Mouse (Mus musculus): ENCODE measurements around the gene Rhod. TPM values are rescaled to one million over a fixed set of nuclear protein-coding genes. Genes with fewer than 3 reads are reported as not detected.

The Rhod gene
- total RNA-seq, 2 experiments from 2014 or later = 1.4 to 3.5 TPM

DNA sequence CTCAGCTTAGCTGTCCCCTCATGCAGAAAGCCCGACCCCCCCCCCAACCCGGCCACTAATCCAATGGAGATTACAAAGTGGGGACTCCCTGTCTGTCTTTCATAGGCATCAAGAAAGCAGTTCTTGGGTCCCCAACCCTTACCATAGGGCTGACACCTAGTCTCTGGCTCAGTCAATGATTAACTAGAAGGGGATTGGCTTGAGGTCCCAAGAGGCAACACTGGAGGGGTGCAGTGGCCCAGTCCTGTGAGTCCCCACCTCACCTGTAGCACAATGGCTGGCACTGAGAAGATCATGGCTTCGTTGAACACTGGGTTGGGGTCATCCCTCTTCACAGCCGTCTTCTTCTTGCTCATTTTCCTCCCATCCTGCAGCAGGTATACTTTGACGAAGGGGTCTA lies 11.4 kb upstream of the Rhod start:
- no peak for DNase-seq

DNA sequence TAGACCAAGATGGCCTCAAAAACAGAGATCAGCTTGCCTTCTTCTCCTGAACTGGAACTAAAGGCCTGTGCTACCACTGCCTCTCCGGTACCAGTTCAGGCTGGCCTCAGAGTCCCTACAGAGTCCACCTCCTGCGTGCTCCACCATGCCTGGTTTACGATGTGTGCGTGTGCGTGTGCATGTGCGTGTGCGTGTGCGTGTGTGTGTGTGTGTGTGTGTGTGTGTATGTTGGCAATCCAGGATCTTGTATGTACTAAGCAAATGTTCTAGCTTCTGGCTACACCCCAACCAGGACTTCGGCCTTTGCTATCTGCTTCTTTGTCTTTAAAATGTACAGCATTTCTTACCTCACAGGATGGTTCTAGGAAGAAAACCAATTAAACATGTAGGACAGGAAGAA lies 10.0 kb upstream of the Rhod start:
- no peak for DNase-seq

DNA sequence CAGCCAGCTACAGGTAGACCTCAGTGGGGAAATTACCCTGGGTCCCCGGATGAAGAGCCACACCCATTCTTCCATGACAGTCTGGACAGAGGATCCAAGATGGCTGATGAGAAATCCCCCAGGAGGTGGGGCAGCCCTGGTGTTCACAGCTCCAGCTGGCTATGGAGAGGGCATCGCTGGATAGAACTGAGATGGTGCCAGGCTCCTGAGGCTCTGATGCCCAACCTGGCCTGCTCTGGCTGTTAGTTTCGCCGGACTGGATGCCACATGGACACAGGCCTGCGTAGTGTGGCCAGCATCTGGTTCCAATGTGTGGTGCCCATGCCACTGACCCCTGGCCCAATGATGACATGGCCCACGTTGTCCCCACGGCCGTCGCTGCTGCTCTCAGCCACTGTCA lies 8.2 kb upstream of the Rhod start:
- DNase-seq = no peak

DNA sequence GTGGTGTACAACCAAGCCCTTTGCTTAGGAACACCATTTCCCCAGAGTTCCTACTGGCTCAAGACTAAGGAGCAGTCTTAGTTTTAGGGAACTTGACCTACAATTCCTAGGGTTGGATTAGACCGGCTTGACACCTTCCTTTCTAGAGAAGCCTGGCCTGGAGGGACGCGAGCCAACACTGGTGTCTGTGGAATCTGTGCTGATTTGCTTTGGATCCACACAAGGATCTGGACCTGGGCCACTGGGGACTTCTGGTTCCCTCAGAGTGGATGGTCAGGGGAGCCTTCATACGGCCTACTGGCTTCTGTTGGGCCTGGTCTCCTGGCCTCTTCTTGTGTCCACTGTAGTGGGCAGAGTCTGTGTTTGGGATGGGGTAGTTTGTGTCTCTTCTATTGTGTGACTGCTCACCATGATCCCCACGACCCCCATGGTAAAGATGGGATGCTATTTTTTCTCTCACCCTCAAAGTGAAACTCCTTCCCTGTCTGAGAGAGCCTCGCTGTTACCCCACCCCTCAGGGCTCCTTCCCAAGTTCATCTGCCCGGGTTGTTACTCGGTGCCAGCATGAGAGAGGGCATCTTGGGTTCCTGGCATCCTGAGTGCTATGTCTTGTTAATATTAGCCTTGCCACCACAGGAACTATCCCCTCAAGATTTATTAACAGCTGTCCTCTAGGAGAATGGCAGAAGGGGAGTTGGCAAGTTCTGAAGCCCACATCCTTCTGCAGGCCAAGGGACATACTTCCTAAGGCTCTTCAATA lies 7.6 kb upstream of the Rhod start:
- no peak for DNase-seq

DNA sequence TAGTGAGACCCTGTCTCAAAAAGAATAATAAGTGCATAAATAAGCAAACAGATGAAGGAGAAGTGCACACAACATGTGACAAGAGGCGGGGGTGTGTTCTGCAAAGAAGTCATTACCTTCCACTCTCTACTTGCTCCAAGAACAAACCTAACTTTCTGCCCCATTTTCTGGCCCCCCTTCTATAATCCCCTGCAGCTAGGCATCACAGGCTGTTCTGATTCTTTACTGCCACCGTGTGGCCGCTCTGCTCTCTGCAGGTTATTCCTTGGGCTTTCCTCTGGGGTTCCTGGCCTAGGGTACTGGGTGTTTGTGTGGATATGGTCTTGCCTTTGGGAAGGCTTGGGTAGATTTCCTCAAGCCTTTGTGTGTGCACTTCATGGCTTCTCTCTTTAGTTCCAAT lies 3.2 kb upstream of the Rhod start:
- peak; percentile 76 for DNase-seq

DNA sequence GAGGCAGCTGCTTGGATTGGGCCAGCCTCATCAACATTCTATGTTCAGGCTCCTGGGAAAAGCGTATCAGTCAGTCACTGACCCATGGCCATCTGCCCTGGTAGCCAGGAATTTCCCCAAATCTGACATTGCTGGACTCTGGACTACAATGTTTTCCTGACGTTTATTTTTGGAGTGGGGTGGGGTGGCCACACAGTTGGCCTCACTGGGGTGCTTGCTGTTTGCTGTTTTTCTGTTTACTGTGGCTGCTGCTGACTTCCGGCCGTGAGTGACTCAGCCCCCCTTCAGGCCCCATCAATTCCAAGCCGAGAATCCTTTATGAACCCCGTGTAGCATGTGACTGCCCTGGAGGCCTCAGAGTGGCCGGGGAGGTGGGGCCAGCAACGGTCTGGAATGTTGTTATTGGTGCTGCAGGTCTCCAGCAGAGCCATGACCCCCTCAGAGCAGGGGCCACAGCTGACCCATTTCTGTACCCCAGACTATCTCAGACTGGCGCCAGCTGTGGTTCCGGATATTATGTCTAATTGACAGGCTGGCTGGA lies 2.5 kb upstream of the Rhod start:
- no peak for DNase-seq

DNA sequence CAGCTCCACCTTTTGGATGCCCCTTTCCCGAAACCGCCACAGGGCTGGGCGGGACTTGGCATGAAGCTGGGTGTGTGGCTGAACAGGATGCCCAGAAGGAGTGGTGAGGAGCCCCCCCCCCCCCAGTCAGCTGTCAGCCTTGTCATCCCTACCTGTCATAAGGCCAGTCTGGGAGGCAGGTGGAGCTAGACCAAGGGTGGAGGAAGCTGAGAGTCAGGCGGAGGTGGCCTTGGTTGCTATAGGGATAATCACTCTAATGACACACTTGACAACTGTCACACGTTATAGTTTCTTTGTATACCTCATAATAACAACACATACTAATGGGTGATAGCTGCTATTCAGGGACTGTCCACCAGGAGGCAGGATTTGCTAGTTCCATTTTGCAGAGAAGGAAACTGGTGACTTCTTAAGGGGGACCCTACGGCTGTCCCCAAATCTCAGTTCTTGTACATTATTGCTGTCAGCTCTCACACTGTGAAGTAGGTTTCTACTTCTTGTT lies 1.9 kb upstream of the Rhod start:
- peak; percentile 45 for DNase-seq

DNA sequence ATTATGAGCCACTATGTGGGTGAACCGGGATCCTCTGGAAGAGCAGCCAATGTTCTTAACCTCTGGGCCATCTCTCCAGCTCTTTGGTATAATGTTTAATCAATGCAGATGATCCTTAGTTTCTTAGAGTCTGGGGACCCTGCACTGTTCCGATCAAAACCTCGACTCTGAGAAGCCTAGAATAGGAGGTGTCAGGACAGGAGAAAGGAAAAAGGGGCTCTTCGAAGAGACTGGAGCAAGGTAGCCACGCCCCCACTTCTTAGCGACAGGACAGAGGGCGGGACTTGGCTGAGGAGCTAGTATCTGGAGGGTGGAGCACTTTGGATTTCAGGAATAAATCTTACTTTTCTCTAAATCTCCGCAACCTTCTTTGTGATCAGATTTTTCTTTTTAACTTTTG lies 990 bp upstream of the Rhod start:
- DNase-seq = peak; percentile 22

DNA sequence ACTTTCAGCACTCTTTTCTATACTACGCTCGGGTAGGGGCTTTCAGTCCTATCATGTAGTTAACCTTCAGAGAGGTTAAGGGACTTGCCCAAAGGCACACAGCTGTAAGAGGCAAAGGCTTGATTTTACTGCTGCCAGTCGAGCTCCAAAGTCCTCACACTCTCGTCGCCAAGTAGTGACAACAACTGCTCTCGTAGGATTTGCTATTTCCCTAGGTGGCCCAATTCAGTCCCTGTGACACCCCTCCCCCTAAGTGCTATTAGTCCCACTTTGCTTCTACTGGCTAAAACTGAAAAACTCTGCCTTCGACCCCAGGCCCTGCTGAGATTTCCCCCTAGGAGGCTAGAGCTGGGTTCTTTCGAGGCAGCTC lies 456 bp downstream of the Rhod start:
- no peak for DNase-seq

DNA sequence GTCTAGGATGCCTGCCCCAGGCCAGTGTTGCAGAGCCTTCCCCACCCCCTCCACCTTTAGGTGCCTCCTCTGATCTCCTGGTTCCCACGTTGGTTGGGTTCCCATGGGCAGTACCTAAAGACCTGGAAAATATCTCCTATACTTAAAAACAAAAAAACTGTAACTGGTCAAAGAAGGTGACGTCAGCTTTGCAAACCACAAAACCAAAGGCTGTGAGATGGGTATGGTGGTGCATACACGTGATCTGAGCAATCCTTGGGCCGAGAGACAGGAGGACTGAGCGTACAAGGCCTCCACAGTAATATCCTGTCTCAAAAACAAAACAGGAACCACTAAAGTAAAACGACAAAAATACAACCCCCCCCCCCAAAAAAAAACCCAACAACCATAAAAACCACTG lies 1.3 kb downstream of the Rhod start:
- DNase-seq = no peak

DNA sequence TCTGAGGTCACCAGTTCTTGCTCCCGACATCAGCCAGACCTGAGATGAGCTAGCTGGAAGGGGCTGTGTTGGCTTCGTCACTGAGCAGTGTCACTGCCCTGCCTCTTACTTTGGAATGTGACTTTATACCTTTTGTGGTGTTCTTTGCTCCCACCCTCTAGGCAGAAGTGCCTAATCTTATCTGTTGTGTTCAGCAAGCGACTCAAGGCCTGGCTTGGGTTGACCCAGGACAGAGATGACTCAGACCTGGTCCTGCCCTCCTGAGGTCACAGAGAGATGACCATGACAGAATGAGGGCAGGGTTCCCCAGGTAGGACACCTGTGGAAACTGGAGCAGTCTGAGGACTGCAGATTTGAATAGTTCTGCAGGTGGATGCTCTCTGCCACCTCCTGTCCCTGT lies 3.0 kb downstream of the Rhod start:
- DNase-seq = no peak

DNA sequence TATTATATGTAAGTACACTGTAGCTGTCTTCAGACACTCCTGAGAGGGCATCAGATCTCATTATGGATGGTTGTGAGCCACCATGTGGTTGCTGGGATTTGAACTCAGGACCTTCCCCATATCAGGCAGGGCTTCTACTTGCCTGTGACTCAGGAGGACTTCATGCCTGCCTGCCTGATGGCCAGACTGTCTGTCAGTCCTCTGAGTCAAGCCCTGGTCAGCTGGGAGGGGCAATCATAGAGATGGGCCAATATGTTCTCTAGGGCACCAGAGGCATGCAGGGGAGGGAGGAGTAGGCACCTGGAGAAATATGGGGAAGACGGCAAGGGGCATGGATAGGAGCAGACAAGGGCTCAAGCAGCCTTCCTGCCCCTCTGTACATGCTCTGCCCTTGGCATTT lies 4.2 kb downstream of the Rhod start:
- DNase-seq = no peak

DNA sequence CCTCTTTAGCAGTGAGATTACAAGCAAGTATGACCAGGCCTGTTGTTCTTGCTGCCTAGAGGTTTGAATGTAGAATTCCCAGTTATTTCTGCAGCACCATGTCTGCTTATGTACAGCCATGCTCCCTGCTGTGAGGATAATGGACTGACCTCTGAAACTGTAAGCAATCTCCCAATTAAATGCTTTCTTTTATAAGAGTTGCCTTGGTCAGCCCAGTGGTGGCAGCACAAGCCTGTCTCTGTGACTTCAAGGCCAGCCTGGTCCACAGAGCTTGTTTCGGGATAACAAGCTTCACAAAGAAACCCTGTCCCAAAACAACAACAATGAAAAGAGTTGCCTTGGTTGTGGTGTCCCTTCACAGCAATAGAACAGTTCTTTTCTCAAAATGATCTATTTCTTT lies 5.5 kb downstream of the Rhod start:
- no peak for DNase-seq

DNA sequence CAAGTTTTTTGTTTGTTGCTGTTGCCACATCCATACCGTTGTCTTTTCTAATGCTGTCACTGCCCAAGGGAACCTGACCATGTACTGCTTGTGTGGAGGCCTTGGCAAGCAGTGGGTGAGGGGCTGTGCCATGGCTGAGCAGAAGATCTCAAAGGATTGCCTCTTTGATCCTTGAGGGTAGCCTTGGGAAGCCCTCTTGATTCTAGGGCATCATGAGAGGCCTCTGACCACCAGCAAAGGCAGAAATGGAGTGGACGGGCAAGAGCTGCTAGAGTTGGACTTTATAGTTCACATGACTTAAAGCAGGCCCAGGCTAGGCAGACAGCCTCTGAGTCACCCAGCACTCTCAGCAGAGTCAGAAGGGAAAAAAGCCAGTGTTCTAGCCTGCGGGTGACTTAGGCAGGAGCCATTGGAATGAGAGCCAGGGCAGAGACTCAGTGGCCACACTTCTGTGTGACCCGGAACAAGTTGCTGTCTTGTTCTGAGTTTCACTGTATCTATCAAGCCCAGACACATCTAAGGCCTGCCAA lies 9.1 kb downstream of the Rhod start:
- no peak for DNase-seq

DNA sequence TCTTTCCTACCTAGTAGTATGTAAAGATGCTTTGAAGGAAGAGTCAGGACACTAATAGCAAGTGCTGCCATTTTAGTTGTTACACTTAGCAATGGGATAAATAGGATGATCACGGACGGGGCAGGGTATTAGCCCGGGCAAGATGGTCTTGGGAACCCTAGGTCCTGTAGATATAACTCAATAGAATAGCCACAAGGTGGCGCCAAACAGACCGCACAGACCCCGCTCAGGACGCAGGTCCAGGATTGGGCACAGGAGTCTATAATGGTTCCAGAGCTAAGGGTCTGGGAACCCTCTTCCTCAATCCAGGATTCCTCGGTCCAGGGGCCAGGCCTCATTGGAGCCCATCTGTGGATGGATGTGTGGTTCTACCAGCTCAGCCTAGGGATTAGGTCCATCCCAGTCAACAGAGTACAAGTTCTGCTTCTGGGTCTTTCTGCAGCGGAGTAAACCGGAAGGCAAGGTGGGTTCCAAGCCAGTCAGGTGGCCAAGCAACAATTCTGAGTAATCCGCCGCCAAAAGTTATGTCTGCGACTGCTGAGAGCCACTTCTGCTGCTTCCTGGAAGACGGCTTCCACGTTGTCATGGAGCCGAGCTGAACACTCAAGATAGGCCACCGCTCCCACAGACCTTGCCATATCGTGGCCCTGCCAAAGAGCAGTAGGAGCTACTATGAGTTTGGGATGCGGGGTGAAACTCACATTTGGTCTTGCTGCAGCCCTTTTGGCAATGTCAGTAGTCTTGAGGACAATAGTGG lies 13.4 kb downstream of the Rhod start:
- peak; percentile 43 for DNase-seq

DNA sequence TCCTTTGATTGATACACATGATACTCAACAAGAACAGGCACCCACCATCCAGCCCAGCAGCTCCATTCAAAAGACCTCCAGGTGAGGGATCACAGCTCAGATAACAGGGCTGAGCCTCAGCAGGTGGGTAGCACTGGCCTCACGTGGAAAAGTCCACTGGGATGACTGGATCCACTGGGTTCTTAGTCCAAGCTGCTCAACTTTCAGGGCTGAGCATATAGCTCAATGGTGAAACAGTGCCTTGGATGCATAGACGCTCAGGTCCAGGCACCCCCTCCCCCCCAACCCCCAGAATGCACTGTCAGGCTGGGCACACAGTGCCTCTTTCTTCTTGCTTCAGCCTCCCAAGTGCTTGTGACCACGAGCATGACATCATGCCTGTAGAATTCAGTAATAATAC lies 16.2 kb downstream of the Rhod start:
- no peak for DNase-seq

DNA sequence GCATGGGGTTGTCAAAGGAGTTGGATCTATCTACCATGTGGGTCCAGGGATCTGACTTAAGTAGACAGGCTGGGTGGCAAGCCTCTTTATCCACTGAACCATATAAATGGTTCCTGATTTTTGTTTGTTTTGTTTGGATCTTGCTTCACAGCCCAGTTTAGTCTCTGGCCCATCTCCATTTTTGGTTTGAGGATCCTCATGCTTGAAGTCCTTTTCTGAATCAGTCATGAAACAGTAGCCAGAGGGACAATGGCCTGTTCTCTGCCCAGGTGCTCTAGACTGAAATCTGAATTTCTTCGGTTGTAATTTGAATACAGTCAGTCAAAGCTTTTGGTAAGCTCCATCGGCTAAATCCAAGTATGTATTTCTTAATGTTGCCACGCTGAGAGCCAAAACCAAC lies 16.7 kb downstream of the Rhod start:
- no peak for DNase-seq

DNA sequence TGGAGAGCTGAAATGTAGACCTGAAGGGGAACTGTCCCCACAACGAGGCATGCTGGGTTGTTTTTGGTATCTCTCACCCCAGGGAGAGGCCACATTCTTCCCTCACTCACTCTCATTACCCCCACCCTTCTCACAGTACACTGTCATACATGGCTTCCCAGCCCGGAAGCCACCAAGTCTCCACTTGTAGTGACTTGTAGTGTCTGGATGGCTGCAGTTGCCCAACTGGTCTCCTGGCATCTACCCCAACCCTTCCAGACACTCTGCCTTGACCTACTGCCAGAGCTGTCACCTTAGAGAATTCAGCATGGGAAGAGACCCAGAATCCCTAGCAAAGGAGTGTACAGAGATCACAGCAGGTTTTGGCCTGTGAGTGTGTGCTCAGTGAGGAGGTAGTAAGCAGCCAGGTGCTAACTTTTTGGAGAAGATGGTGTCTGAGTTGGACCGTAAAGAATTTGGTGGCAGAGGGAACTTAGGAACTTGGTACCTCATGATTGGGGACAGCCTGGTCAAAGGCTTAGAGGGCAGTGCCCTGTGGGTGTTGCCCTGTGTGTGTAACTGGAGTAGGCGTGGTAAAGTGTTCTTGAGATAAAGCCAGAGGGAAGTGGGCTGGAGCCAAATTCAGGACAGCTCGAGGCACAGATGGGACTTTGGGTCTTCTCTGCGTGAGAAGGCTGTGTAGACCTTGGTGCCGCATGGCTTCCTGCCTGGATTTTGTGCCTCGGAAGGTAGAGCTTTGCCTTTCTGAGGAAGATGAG lies 18.9 kb downstream of the Rhod start:
- DNase-seq = no peak

DNA sequence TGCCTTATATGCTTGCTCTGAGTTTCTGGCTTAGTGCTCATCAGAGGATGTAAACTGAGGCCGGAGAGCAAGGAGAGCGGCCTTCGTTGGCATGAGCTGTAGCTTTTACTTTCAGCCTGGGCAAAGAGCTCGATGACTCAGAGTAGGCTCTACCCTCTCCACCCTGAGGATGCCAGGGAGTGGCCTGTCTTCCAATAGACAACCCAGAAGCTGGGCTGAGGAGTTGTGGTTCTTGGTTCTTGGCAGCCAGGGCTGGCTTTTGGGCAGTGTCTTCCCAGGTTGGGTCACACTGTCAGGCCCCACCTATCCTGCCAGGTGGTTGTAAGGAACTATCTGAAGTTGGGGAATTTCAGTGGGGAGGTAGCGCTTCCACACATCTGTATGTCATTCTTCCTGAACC lies 19.5 kb downstream of the Rhod start:
- no peak for DNase-seq

DNA sequence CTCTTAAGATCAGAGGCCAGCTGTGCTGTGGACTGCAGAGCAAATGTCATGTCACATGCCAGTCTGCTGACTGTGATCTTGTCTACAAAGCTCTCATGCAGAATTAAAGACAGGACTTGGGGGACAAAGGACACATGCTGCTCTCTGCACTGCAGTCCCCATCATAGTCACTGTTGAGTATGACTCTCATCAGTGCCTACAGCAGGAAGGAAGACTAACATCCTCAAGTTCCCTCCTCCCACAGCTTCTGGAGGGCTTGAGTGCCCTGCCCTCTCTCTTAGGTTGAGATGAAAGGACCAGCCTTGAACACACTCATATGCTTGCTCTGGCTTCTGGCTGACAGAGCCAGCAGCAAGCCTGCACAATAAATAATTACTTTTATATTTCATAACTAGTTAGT lies 21.5 kb downstream of the Rhod start:
- DNase-seq = no peak

DNA sequence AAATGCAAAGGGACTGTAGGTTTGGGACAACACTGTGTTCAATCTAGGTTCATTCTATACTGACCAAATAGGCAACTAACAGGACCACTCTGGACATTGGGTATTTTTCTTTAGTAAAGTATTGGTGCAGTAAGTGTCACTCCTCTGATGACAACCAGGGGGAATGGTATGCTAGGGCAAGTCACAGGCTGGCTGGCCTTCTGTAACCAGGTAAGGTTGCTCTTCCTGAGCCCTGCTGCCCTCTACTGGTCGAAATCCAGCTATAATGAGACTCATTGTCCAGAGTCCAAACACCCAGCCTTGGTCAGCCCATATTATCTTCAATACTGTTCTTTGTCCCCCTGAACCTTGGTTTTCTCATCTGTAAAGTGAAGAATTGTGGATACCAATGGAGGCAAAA lies 22.0 kb downstream of the Rhod start:
- DNase-seq = peak; percentile 70

DNA sequence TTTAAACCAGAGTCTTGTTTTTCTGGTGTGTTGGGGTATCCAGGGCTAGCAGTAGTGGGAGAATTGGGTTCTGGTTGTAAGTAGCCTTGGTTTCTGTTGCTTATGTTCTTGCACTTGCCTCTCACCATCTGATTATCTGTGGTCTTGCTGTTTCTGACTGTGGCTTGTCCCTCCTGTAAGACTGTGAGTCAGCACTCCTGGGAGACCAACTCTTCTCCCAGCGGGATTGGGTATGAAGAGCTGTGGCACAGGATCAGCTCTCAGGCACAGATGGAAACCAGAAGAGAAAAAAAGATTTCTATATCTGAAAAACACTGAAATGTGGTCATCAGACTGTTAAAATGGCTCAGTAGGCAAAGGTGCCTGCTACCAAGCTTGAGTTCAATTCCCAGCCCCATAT lies 24.6 kb downstream of the Rhod start:
- no peak for DNase-seq

DNA sequence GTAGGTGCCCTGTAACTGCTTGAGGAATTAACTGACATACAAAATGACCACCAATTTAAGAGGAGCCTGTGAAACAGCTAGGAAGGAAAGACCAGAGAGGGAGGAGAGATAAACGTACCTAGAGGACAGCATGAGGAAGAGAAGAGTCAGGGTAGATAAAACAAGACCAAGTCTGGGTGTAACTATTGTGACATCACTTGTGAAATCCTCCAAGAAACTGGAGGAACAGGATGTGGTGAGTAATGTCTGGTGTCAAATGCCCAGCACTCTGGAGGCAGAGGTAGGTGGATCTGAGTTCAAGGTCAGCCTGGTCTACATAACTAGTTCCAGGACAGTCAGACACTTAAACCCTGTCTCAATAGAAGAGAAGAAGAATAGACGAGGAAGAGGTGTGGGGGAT lies 30.2 kb downstream of the Rhod start:
- DNase-seq = no peak

All from gastrocnemius, postnatal 10 days (tissue).